In the genomic region with DNA sequence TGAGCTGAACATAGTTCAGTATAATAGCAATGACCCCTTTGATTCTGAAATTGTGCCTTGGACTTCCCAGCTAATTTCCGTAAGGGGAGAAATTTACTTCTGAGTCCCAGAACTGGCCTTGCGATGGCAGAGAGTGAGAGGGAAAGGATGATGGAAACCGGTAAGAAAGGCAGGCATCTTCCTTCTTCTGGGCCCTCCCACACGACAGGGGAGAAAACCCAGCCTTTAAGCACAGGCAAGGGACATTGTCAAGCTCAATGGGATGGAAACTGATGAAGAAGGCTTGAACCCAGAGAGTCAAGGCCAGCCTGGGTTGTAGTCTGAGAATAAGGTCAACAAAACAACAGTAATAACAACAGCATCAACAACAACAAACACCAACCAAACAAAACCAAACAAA, we compare ENCODE assay signal across 18 mouse cellular contexts. TPM values are rescaled to one million over a fixed set of nuclear protein-coding genes. Genes with fewer than 3 reads are reported as not detected.
"Had no signal": no experiment of that assay in that cellular context is flagged by ENCODE, and none has a peak within 500 bp of the region (broad histone marks: within the 10 kb centered on the region; RNA-seq: fewer than 3 reads in every experiment).

No protein-coding gene starts in this region.

- H3K9me3 ChIP-seq: neural tube, embryonic 15.5 days; stomach, embryonic 15.5 days had no signal

- H3K4me3 ChIP-seq: neural tube, embryonic 15.5 days; stomach, embryonic 15.5 days had no signal

- H3K27ac ChIP-seq: neural tube, embryonic 15.5 days; stomach, embryonic 15.5 days; stomach, postnatal 0 days had no signal

- H3K36me3 ChIP-seq: neural tube, embryonic 15.5 days; stomach, embryonic 15.5 days had no signal

- DNase-seq: retina, postnatal 1 day; right cerebral cortex, adult 18-20 months; right cerebral cortex, postnatal 14 days; right cerebral cortex, postnatal 25 days; right cerebral cortex, postnatal 4 days; spleen, adult 18-20 months; thymus, adult 18-20 months; thymus, adult 2 months; thymus, postnatal 14 days; thymus, postnatal 25 days; thymus, postnatal 36 days; thymus, postnatal 4 days had no signal

- H3K9ac ChIP-seq: neural tube, embryonic 15.5 days; stomach, embryonic 15.5 days had no signal

- H3K4me2 ChIP-seq: neural tube, embryonic 15.5 days; stomach, embryonic 15.5 days had no signal

RNA-seq across cellular contexts. Expression of a gene that starts 14.1 kb away (rescaled TPM):
- total RNA-seq: neutrophil, adult 5-6 weeks had no signal
- polyA plus RNA-seq: small intestine, adult 2 months; spleen, adult 2 months had no signal
